Mouse (Mus musculus) bone marrow, adult 2 months (tissue): ENCODE results near the gene Acvr1.

Experiments
- CTCF ChIP-seq: fragments of 200-500 bp; IDR thresholded peaks from 2 replicates; pipeline ENCODE4 v1.5.1; 2011; ENCODE audit warnings: low read length, control low read depth; ENCODE audit not compliant: control insufficient read depth, insufficient read depth
- POLR2A ChIP-seq: fragments of 200-500 bp; IDR thresholded peaks from 2 replicates; pipeline ENCODE4 v1.6.1; 2011; ENCODE audit warnings: low read depth, mild to moderate bottlenecking, control low read depth, low read length, borderline replicate concordance; ENCODE audit not compliant: control insufficient read depth

GRCm38 (mm10) chr2:58529860-58530440, 37.0 kb downstream of the Acvr1 start:
- TF ChIP-seq POLR2A (no peak), CTCF (no peak)
